Mouse (Mus musculus) liver, embryonic 15.5 days (tissue): ENCODE results near the gene P3h4. TPM values are rescaled to one million over a fixed set of nuclear protein-coding genes. Genes with fewer than 3 reads are reported as not detected.

Experiments
- ATAC-seq: fragments of 200-750 bp; cut with Nextera tagmentation; 2 replicates; pipeline ENCODE4 v1.8.0; 2017; ENCODE audit warnings: moderate number of reproducible peaks, mild to moderate bottlenecking, moderate library complexity; ENCODE audit not compliant: insufficient read depth
- H3K27ac ChIP-seq: fragments of 300-500 bp; sonication (generic); replicated peaks from 2 replicates; pipeline ENCODE4 v1.5.1; 2015; ENCODE audit warnings: mild to moderate bottlenecking, inconsistent platforms
- H3K27me3 ChIP-seq: fragments of 300-500 bp; sonication (generic); 2 replicates; pipeline ENCODE4 v1.6.1; 2015; ENCODE audit warnings: mild to moderate bottlenecking, inconsistent platforms
- H3K36me3 ChIP-seq: fragments of 300-500 bp; sonication (generic); replicated peaks from 2 replicates; pipeline ENCODE4 v1.6.1; 2015; ENCODE audit warnings: moderate library complexity, mild to moderate bottlenecking, inconsistent platforms
- H3K4me1 ChIP-seq: fragments of 300-500 bp; sonication (generic); replicated peaks from 2 replicates; pipeline ENCODE4 v1.6.1; 2015; ENCODE audit warnings: inconsistent platforms
- H3K4me2 ChIP-seq: fragments of 300-500 bp; sonication (generic); 2 replicates; pipeline ENCODE4 v1.6.1; 2015; ENCODE audit warnings: moderate library complexity, mild to moderate bottlenecking, inconsistent platforms
- H3K4me3 ChIP-seq: fragments of 300-500 bp; sonication (generic); replicated peaks from 2 replicates; pipeline ENCODE4 v1.5.1; 2015; ENCODE audit warnings: mild to moderate bottlenecking, inconsistent platforms
- H3K9ac ChIP-seq: fragments of 300-500 bp; sonication (generic); 2 replicates; pipeline ENCODE4 v1.6.1; 2015; ENCODE audit warnings: moderate library complexity, mild to moderate bottlenecking, inconsistent platforms
- H3K9me3 ChIP-seq: fragments of 300-500 bp; sonication (generic); replicated peaks from 2 replicates; pipeline ENCODE4 v1.6.1; 2016; ENCODE audit warnings: inconsistent platforms
- whole genome bisulfite sequencing: fragments of 180-500 bp; shearing (Covaris S2); methylation state at CpG from one replicate; pipeline ENCODE4 v1.1.7; 2015; ENCODE audit warnings: mixed read lengths; ENCODE audit not compliant: insufficient replicate concordance; 5-methylcytosine and 5-hydroxymethylcytosine counted together
- polyA plus RNA-seq: library from polyadenylated mRNA; unstranded; fragments of >200 nt; fragmentation: Nextera tagmentation; extraction: Ambion mirVana; gene quantifications from 2 replicates; pipeline ENCODE4 v1.2.1, GENCODE M21; 2015

Gene P3h4
- polyA plus RNA-seq, 1 experiment from 2014 or later = 3.6 TPM

DNA sequence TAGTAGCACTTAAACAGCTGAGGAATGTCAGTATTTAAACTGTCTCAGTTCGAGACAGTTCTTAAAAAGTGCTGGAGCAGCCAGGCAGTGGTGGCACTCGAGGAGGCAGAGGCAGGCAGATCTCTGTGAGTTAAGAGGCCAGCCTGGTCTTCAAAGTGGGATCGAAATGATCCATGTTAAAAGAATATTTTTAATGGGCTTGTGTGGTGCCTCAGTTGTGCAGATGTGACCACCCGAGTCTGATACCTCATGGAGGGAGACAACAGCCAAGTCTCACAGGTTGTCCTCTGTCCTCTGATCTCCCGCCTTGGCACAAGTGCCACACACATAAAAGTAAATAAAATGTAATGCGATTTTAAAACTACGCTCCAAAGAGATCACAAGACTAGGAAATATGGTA, 16.1 kb downstream of the P3h4 start:
- 71% methylated on average over 7 of the region's 7 CpGs for WGBS
- Histone ChIP-seq H3K9me3 (no peaks in the 10 kb centered on the region), H3K4me2 (no peak overlapping the region), H3K27ac (no peak overlapping the region), H3K36me3 (no peaks in the 10 kb centered on the region), H3K27me3 (peaks cover 43% of the 10 kb centered on the region), H3K9ac (no peak overlapping the region), H3K4me3 (no peak overlapping the region), H3K4me1 (peaks cover 58% of the 10 kb centered on the region)
- ATAC-seq = no peak

GRCm38 (mm10) chr11:100397600-100398389, 16.8 kb downstream of the P3h4 start, which contains the start of gene Jup:
Gene Jup (minus strand): TSS chr11:100397763.
- Histone ChIP-seq H3K9ac (peak within 1 kb of the TSS; percentile 50), H3K27me3 (peaks cover 47% of the 10 kb centered on the region), H3K4me2 (peak within 1 kb of the TSS; percentile 71), H3K4me1 (peaks cover 63% of the 10 kb centered on the region), H3K36me3 (no peaks in the 10 kb centered on the region), H3K9me3 (no peaks in the 10 kb centered on the region), H3K4me3 (peak within 1 kb of the TSS; percentile 62), H3K27ac (peak within 1 kb of the TSS; percentile 79)
- 2% methylated on average over 37 of the region's 37 CpGs for WGBS
- peak; percentile 94 for ATAC-seq

DNA sequence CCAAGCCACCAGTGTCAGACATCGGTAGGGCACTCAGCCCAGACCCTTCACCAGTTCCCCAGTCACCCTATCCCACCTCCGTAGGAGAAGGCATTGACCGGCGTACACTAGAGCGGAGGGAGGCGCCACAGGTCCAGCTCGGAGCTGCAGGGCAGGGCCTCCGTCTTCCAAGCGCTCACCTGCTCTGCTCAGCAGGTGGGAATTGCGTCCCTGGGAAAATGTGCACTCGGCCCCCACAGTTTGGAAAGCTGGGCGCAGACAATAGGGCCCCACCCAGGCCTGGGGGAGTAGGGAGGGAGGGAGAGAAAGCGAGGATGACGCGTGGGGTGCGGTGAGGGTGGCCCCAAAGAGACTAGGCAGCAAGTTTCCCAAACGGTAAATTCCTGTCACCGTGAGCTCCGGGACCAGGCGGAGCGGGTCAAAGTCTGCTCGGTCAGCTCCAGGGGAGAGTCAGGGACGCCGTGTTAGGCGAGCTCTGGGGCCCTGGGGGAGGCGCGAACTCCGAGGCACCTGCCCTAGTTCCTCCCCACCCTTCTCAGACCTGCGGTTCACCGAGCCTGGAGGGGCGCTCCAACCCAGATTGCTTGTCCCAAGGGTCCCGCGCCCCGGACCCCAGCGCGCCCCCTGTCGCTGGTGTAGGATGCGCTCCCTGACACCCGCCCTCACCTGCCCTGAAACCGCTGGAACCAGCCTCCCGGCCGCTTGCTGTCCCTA, 17.6 kb downstream of the P3h4 start:
- H3K27me3 ChIP-seq = peaks cover 47% of the 10 kb centered on the region
- peak overlapping the region; percentile 50 for H3K9ac ChIP-seq
- H3K4me3 ChIP-seq = peak overlapping the region; percentile 62
- H3K4me2 ChIP-seq = peak overlapping the region; percentile 71
- 1% methylated on average over 42 of the region's 42 CpGs for WGBS
- H3K36me3 ChIP-seq = no peaks in the 10 kb centered on the region
- H3K27ac ChIP-seq = peak overlapping the region; percentile 79
- H3K9me3 ChIP-seq = no peaks in the 10 kb centered on the region
- peak; percentile 35 for ATAC-seq
- H3K4me1 ChIP-seq = peaks cover 62% of the 10 kb centered on the region

DNA sequence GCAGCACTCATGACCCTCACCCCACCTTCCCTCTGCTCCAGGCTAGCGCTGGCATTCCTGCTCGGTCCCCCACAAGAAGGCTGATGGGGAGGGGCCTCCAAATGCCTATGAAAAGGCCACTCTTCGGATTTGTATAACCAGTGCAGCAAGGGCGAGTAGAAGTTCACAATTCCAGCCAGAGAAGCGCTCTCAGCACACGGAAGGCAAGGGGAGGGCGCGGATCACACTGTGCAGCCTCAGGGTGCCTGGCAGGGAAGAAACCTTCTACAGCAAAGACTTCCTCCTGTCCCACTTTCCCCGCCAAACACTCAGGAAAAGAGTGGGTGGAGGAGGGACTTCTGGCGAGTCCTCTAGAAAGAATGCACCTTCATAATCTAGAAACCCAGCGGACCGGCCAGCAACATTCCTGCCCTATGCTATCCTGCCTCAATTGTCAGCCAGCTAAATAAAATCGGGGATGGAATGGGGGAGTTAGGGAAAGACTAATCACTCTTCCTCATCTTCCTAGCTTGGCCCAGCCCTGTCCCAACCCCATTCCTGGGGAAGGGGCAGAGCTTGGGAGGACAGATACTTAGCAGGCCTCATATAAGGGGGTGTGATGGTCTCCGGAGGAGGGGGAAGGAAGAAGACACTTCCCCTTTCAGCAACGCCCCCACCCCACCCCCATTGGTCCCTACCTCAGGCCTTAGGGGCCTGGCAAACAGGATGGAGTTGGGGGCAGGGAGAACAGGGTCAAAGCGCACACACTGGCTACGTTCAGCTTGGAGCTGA, 18.6 kb downstream of the P3h4 start:
- ATAC-seq = no peak
- peaks cover 65% of the 10 kb centered on the region for H3K4me1 ChIP-seq
- peak overlapping the region; percentile 71 for H3K4me2 ChIP-seq
- no peak overlapping the region for H3K9ac ChIP-seq
- H3K4me3 ChIP-seq = peak overlapping the region; percentile 62
- WGBS = 23% methylated on average over 17 of the region's 17 CpGs
- H3K27ac ChIP-seq = peak overlapping the region; percentile 79; the same call in 1 of the 2 replicates
- no peaks in the 10 kb centered on the region for H3K36me3 ChIP-seq
- H3K27me3 ChIP-seq = peaks cover 47% of the 10 kb centered on the region
- no peaks in the 10 kb centered on the region for H3K9me3 ChIP-seq

DNA sequence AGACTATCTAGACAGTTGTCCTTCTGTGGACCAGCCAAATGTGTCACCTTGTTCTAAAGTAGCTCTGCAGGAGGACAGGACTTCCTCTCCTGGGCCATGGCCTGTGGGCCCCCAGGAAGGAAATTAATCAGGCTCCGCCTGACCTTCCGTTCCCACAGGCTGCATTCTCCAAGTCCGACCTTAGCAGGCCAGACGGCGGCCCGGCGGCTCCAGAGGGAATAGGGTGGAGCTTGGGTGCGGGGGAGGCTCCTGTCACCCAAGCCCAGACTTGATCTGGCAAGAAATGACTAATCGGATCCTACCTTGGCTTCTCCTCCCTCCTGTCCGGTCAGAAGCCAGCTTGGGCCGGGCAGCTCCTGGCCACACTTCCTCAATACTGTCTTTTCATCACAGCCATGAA, 19.4 kb downstream of the P3h4 start:
- H3K4me1 ChIP-seq = peaks cover 74% of the 10 kb centered on the region
- H3K27me3 ChIP-seq = peaks cover 47% of the 10 kb centered on the region
- H3K9ac ChIP-seq = no peak overlapping the region
- no peaks in the 10 kb centered on the region for H3K9me3 ChIP-seq
- 7% methylated on average over 11 of the region's 11 CpGs for WGBS
- H3K4me3 ChIP-seq = peak overlapping the region; percentile 62
- H3K27ac ChIP-seq = no peak overlapping the region
- H3K36me3 ChIP-seq = no peaks in the 10 kb centered on the region
- ATAC-seq = no peak
- peak overlapping the region; percentile 71 for H3K4me2 ChIP-seq

DNA sequence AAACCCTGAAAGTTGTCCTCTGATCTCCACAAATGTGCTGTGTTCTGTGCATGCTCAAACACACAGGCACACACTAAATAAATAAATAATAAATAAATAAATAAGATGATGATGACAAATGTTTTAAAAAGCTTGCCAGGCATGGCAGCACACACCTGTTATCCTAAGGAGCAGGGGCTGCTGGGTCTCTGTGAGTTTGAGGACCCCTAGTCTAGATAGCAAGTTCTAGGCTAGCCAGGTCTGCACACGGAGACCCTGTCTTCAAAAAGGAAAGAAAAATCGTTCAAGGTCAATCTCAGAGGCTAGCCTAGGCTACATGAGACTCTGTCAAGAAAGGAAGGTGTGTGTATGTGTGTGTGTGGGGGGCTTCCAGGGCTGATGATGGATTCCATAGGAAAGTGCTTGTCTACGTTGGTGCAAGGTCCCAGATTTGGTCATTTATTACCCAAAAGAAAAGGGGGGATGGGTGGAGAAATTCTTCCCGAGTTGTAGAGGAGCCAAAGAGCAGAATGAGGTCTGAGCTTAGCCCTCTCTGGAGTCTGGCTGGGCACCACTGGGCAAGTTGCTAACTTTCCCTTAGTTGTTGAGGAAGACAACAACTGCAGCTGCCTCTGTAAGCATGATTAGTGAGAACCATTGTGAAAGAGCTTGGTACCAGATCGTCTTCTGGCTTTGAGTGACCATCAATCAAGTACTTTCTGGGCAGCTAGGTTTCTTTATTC, 20.1 kb downstream of the P3h4 start:
- WGBS = 37% methylated on average over 5 of the region's 5 CpGs
- Histone ChIP-seq H3K27ac (no peak overlapping the region), H3K4me3 (no peak overlapping the region), H3K9ac (no peak overlapping the region), H3K36me3 (no peaks in the 10 kb centered on the region), H3K9me3 (no peaks in the 10 kb centered on the region), H3K4me1 (peaks cover 80% of the 10 kb centered on the region), H3K4me2 (peak overlapping the region; percentile 71), H3K27me3 (peaks cover 47% of the 10 kb centered on the region)
- ATAC-seq = no peak

GRCm38 (mm10) chr11:100393733-100394132, 20.9 kb downstream of the P3h4 start:
- Histone ChIP-seq H3K27ac (no peak overlapping the region), H3K4me3 (no peak overlapping the region), H3K27me3 (peaks cover 47% of the 10 kb centered on the region), H3K4me1 (peaks cover 87% of the 10 kb centered on the region), H3K4me2 (no peak overlapping the region), H3K9me3 (no peaks in the 10 kb centered on the region), H3K9ac (no peak overlapping the region), H3K36me3 (no peaks in the 10 kb centered on the region)
- ATAC-seq = no peak
- WGBS = 37% methylated on average over 7 of the region's 7 CpGs

DNA sequence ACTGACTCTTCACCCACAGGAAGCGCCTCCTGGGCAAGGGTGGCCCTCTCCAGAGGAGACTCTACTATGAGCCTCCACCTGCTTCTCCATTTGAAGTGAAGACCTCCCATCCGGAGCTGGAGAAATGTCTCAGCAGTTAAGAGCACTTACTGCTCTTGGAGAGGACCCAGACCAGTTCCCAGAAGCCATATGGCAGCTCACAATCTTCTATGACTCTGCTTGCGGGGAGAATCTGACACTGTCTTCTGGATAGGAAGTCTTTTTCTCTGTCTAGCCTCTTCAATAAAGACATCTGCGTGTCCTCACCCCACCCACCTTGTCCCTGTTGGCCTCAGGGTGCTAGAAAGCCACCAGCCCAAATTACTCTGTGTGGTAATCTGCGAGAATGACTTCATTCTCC, 21.7 kb downstream of the P3h4 start:
- Histone ChIP-seq H3K9me3 (no peaks in the 10 kb centered on the region), H3K4me1 (peaks cover 92% of the 10 kb centered on the region), H3K27me3 (peaks cover 47% of the 10 kb centered on the region), H3K4me3 (no peak overlapping the region), H3K9ac (no peak overlapping the region), H3K4me2 (no peak overlapping the region), H3K27ac (no peak overlapping the region), H3K36me3 (no peaks in the 10 kb centered on the region)
- 52% methylated on average over 5 of the region's 5 CpGs for WGBS
- no peak for ATAC-seq

DNA sequence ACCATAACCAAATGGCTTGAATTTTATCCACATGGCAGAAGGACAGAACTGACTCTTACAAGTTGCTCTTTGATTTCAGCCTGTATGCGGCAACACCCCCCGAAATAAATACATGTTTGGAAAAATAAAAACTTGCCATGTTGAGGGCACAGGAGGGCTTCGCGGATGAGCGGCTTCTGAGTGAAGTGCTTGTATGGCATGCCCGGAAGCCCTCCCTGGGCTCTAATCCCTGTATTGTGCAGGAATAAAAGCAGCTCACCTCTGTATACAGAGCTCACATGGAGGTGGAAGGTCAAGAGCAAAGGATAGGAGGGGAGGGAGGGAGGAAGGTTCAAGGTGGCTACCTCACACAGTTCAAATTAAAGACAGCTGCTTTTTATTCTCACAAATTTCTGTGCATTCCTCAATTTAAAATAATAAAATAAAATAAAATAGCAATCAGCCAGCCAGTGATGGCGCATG, 22.7 kb downstream of the P3h4 start:
- Histone ChIP-seq H3K4me3 (no peak overlapping the region), H3K9me3 (no peaks in the 10 kb centered on the region), H3K4me1 (peaks cover 87% of the 10 kb centered on the region), H3K9ac (no peak overlapping the region), H3K27ac (no peak overlapping the region), H3K36me3 (no peaks in the 10 kb centered on the region), H3K4me2 (no peak overlapping the region), H3K27me3 (peaks cover 39% of the 10 kb centered on the region)
- ATAC-seq = no peak
- 78% methylated on average over 7 of the region's 7 CpGs for WGBS

- peaks cover 82% of the 10 kb centered on the region for H3K4me1 ChIP-seq
- 53% methylated on average over 9 of the region's 9 CpGs for WGBS
- H3K9me3 ChIP-seq = no peaks in the 10 kb centered on the region
- H3K27me3 ChIP-seq = peaks cover 32% of the 10 kb centered on the region
- no peak overlapping the region for H3K4me2 ChIP-seq
- no peak overlapping the region for H3K9ac ChIP-seq
- H3K27ac ChIP-seq = no peak overlapping the region
- no peaks in the 10 kb centered on the region for H3K36me3 ChIP-seq
- H3K4me3 ChIP-seq = no peak overlapping the region
- ATAC-seq = peak; percentile 65
Measured at GRCm38 (mm10) chr11:100391081-100391883, 23.4 kb downstream of the P3h4 start.
